Comparison of ENCODE assay signal across 21 mouse cellular contexts in genomic region chr1:73748702-73749101, GRCm38 (mm10).
"Had no signal": no experiment of that assay in that cellular context is flagged by ENCODE, and none has a peak within 500 bp of the region (broad histone marks: within the 10 kb centered on the region; RNA-seq: fewer than 3 reads in every experiment).

No protein-coding gene starts in this region.

- H3K4me3 ChIP-seq: forebrain, embryonic 15.5 days; heart, embryonic 13.5 days; heart, embryonic 15.5 days; hindbrain, embryonic 13.5 days; hindbrain, embryonic 15.5 days; limb, embryonic 13.5 days; limb, embryonic 15.5 days; liver, embryonic 12.5 days had no signal

- DNase-seq: forebrain, postnatal 0 days; gastrocnemius, postnatal 14 days; gastrocnemius, postnatal 36 days; heart, adult 18-20 months; heart, postnatal 14 days; heart, postnatal 36 days; layer of hippocampus, adult 9-11 months; layer of hippocampus, postnatal 36 days; left cerebral cortex, postnatal 4 days; lung, adult 18-20 months had no signal

- H3K36me3 ChIP-seq: forebrain, embryonic 15.5 days; heart, embryonic 13.5 days; heart, embryonic 15.5 days; hindbrain, embryonic 13.5 days; hindbrain, embryonic 15.5 days; limb, embryonic 13.5 days; limb, embryonic 15.5 days; liver, embryonic 12.5 days had no signal

- H3K27me3 ChIP-seq: forebrain, embryonic 15.5 days; heart, embryonic 13.5 days; heart, embryonic 15.5 days; hindbrain, embryonic 13.5 days; hindbrain, embryonic 15.5 days; limb, embryonic 13.5 days; limb, embryonic 15.5 days; liver, embryonic 12.5 days had no signal

- H3K27ac ChIP-seq: forebrain, embryonic 15.5 days; heart, embryonic 13.5 days; heart, embryonic 15.5 days; hindbrain, embryonic 13.5 days; hindbrain, embryonic 15.5 days; hindbrain, postnatal 0 days; kidney, postnatal 0 days; limb, embryonic 13.5 days; liver, embryonic 12.5 days; liver, embryonic 14.5 days had no signal

- H3K4me1 ChIP-seq: liver, embryonic 12.5 days had no signal
